Mouse (Mus musculus): ENCODE results near the gene Ddx31. TPM values are rescaled to one million over a fixed set of nuclear protein-coding genes. Genes with fewer than 3 reads are reported as not detected.
A peak's percentile ranks its signal among the peaks of the same experiment; 100 is the strongest.

Ddx31 gene
- polyA plus RNA-seq, 1 experiment from 2014 or later, result 10.5 TPM

GRCm38 (mm10) chr2:28912039-28912700, 72.0 kb downstream of the Ddx31 start:
- no peak for DNase-seq (ENCODE audit: low read depth, low spot score)
- ATAC-seq, result no peak
- TF ChIP-seq CTCF (IDR thresholded peaks at IDR 0.05), result no peak
- in situ Hi-C loops (cut with MboI; ENCODE audit: low pct_unique_long_range_greater_than_20kb), result no loop called here
- POLR2A ChIA-PET, result no interaction called here
- peaks cover 16% of the 10 kb centered on the region for H3K27me3 ChIP-seq
- CTCF ChIA-PET, result interaction anchor here (1.5 kb wide), 1 partner anchor 12 kb away, joined by 4 read pairs; no protein-coding TSS in a partner anchor

- ChIA-PET POLR2A (no interaction called here), CTCF (interaction anchor here (1.5 kb wide), 1 partner anchor 11 kb away, joined by 4 read pairs; no protein-coding TSS in a partner anchor)
- H3K27me3 ChIP-seq, result peaks cover 21% of the 10 kb centered on the region
- in situ Hi-C loops (cut with MboI; ENCODE audit: low pct_unique_long_range_greater_than_20kb), result no loop called here
- no peak for DNase-seq (ENCODE audit: low read depth, low spot score)
- no peak for TF ChIP-seq CTCF (IDR thresholded peaks at IDR 0.05)
- ATAC-seq, result no peak
These were observed 72.8 kb downstream of the Ddx31 start for GRCm38 (mm10) chr2:28912961-28913360.

- ChIA-PET CTCF (no interaction called here), POLR2A (no interaction called here)
- no peak for DNase-seq (ENCODE audit: low read depth, low spot score)
- no peak for TF ChIP-seq CTCF (IDR thresholded peaks at IDR 0.05)
- H3K27me3 ChIP-seq, result peaks cover 32% of the 10 kb centered on the region
- ATAC-seq, result no peak
- in situ Hi-C loops (cut with MboI; ENCODE audit: low pct_unique_long_range_greater_than_20kb), result no loop called here
These were observed 73.9 kb downstream of the Ddx31 start for GRCm38 (mm10) chr2:28914121-28914520.

GRCm38 (mm10) chr2:28915104-28915738, 75.0 kb downstream of the Ddx31 start:
- ChIA-PET CTCF (no interaction called here), POLR2A (interaction anchor here (1.1 kb wide), 1 partner anchor 52 kb away, joined by 3 read pairs; no protein-coding TSS in a partner anchor)
- TF ChIP-seq CTCF (IDR thresholded peaks at IDR 0.05), result no peak
- DNase-seq (ENCODE audit: low read depth, low spot score), result no peak
- ATAC-seq, result no peak
- in situ Hi-C loops (cut with MboI; ENCODE audit: low pct_unique_long_range_greater_than_20kb), result no loop called here
- peaks cover 40% of the 10 kb centered on the region for H3K27me3 ChIP-seq

GRCm38 (mm10) chr2:28915768-28916512, 75.7 kb downstream of the Ddx31 start:
- DNase-seq (ENCODE audit: low read depth, low spot score) (no peak), ATAC-seq (peak; percentile 47)
- ChIA-PET POLR2A (interaction anchor here (1.1 kb wide), 1 partner anchor 51 kb away, joined by 3 read pairs; no protein-coding TSS in a partner anchor), CTCF (no interaction called here)
- in situ Hi-C loops (cut with MboI; ENCODE audit: low pct_unique_long_range_greater_than_20kb), result no loop called here
- H3K27me3 ChIP-seq, result peaks cover 45% of the 10 kb centered on the region
- TF ChIP-seq CTCF (IDR thresholded peaks at IDR 0.05), result no peak

- no peak for TF ChIP-seq CTCF (IDR thresholded peaks at IDR 0.05)
- ATAC-seq (no peak), DNase-seq (ENCODE audit: low read depth, low spot score) (no peak)
- ChIA-PET CTCF (no interaction called here), POLR2A (no interaction called here)
- in situ Hi-C loops (cut with MboI; ENCODE audit: low pct_unique_long_range_greater_than_20kb), result no loop called here
- H3K27me3 ChIP-seq, result peaks cover 48% of the 10 kb centered on the region
These were observed 76.3 kb downstream of the Ddx31 start, which contains the start of gene Barhl1 for GRCm38 (mm10) chr2:28916513-28916865. Gene Barhl1, minus strand, starts transcription at chr2:28916668.

- no peak for TF ChIP-seq CTCF (IDR thresholded peaks at IDR 0.05)
- ATAC-seq (no peak), DNase-seq (ENCODE audit: low read depth, low spot score) (no peak)
- peaks cover 54% of the 10 kb centered on the region for H3K27me3 ChIP-seq
- CTCF ChIA-PET, result no interaction called here
- POLR2A ChIA-PET, result no interaction called here
- in situ Hi-C loops (cut with MboI; ENCODE audit: low pct_unique_long_range_greater_than_20kb), result no loop called here
These were observed 76.9 kb downstream of the Ddx31 start for GRCm38 (mm10) chr2:28917156-28917517.

GRCm38 (mm10) chr2:28917518-28918361, 77.5 kb downstream of the Ddx31 start:
- ATAC-seq, result no peak
- ChIA-PET CTCF (no interaction called here), POLR2A (no interaction called here)
- in situ Hi-C loops (cut with MboI; ENCODE audit: low pct_unique_long_range_greater_than_20kb), result no loop called here
- no peak for TF ChIP-seq CTCF (IDR thresholded peaks at IDR 0.05)
- DNase-seq (ENCODE audit: low read depth, low spot score), result no peak
- H3K27me3 ChIP-seq, result peaks cover 60% of the 10 kb centered on the region

- ATAC-seq, result no peak
- ChIA-PET POLR2A (no interaction called here), CTCF (no interaction called here)
- TF ChIP-seq CTCF (IDR thresholded peaks at IDR 0.05), result no peak
- in situ Hi-C loops (cut with MboI; ENCODE audit: low pct_unique_long_range_greater_than_20kb), result no loop called here
- H3K27me3 ChIP-seq, result peaks cover 63% of the 10 kb centered on the region
- no peak for DNase-seq (ENCODE audit: low read depth, low spot score)
These were observed 78.8 kb downstream of the Ddx31 start for GRCm38 (mm10) chr2:28919001-28919400.

GRCm38 (mm10) chr2:28923912-28924311, 83.7 kb downstream of the Ddx31 start:
- ATAC-seq (no peak), DNase-seq (ENCODE audit: low read depth, low spot score) (no peak)
- peaks cover 43% of the 10 kb centered on the region for H3K27me3 ChIP-seq
- in situ Hi-C loops (cut with MboI; ENCODE audit: low pct_unique_long_range_greater_than_20kb), result loop anchor here (5.0 kb wide), 3 partner anchors 53 to 167 kb away; no protein-coding TSS in a partner anchor
- POLR2A ChIA-PET, result no interaction called here
- CTCF ChIA-PET, result interaction anchor here (1.0 to 2.1 kb wide), 6 partner anchors 11 to 168 kb away, joined by 3 to 8 read pairs (median 4); no protein-coding TSS in a partner anchor
- TF ChIP-seq CTCF (IDR thresholded peaks at IDR 0.05), result peak; percentile 95

All from Patski (cell line).